In genomic region chr10:117106686-117107085, GRCm38 (mm10) we compare ENCODE assay signal across 14 mouse cellular contexts. TPM values are rescaled to one million over a fixed set of nuclear protein-coding genes. Genes with fewer than 3 reads are reported as not detected.
DNase-seq lines count a peak whose midpoint lies in the region; ATAC-seq lines count a peak whose summit lies in the region.
"Had no signal": no experiment of that assay in that cellular context is flagged by ENCODE, and none has a peak within 500 bp of the region (broad histone marks: within the 10 kb centered on the region; RNA-seq: fewer than 3 reads in every experiment).

No protein-coding gene starts in this region.

- intact Hi-C loops in heart, postnatal 36 days (cut with DNase I) = no loop called here

- no peak overlapping the region for H3K4me3 ChIP-seq in heart, embryonic 13.5 days
- H3K4me3 ChIP-seq in megakaryocyte, embryonic 14.5 days (replicated peaks) = peak overlapping the region; percentile 82
- no peak overlapping the region for H3K4me3 ChIP-seq in liver, embryonic 13.5 days (replicated peaks)
- H3K4me3 ChIP-seq: limb, embryonic 13.5 days; neural tube, embryonic 13.5 days had no signal

- WGBS in heart, embryonic 13.5 days = 3% methylated on average over 3 of the region's 3 CpGs
- 13% methylated on average over 3 of the region's 3 CpGs for WGBS in liver, embryonic 13.5 days (ENCODE audit: insufficient replicate concordance)

- H3K36me3 ChIP-seq in heart, embryonic 13.5 days = no peaks in the 10 kb centered on the region
- H3K36me3 ChIP-seq in megakaryocyte, embryonic 14.5 days (replicated peaks; ENCODE audit: low read length) = peaks cover 22% of the 10 kb centered on the region
- H3K36me3 ChIP-seq in liver, embryonic 13.5 days = peaks cover 4% of the 10 kb centered on the region; the same call in 1 of the 2 replicates
- H3K36me3 ChIP-seq: limb, embryonic 13.5 days; neural tube, embryonic 13.5 days had no signal

- peak overlapping the region; percentile 45; the same call in 1 of the 2 replicates for H3K4me2 ChIP-seq in heart, embryonic 13.5 days
- peak overlapping the region; percentile 53 for H3K4me2 ChIP-seq in liver, embryonic 13.5 days
- H3K4me2 ChIP-seq: limb, embryonic 13.5 days; neural tube, embryonic 13.5 days had no signal

- peak overlapping the region; percentile 84 for H3K27ac ChIP-seq in heart, embryonic 13.5 days (replicated peaks)
- peak overlapping the region; percentile 94 for H3K27ac ChIP-seq in liver, embryonic 13.5 days
- H3K27ac ChIP-seq: hindbrain, postnatal 0 days; limb, embryonic 13.5 days; neural tube, embryonic 13.5 days had no signal

- H3K9me3 ChIP-seq in heart, embryonic 13.5 days = no peaks in the 10 kb centered on the region
- no peaks in the 10 kb centered on the region for H3K9me3 ChIP-seq in megakaryocyte, embryonic 14.5 days
- H3K9me3 ChIP-seq in liver, embryonic 13.5 days (replicated peaks) = no peaks in the 10 kb centered on the region
- H3K9me3 ChIP-seq: limb, embryonic 13.5 days; neural tube, embryonic 13.5 days had no signal

- peaks cover 72% of the 10 kb centered on the region for H3K4me1 ChIP-seq in heart, embryonic 13.5 days
- H3K4me1 ChIP-seq in megakaryocyte, embryonic 14.5 days = peaks cover 93% of the 10 kb centered on the region
- peaks cover 93% of the 10 kb centered on the region for H3K4me1 ChIP-seq in liver, embryonic 13.5 days (replicated peaks)

- no peaks in the 10 kb centered on the region for H3K27me3 ChIP-seq in heart, embryonic 13.5 days (replicated peaks)
- H3K27me3 ChIP-seq in megakaryocyte, embryonic 14.5 days (replicated peaks) = no peaks in the 10 kb centered on the region
- H3K27me3 ChIP-seq in liver, embryonic 13.5 days = no peaks in the 10 kb centered on the region
- H3K27me3 ChIP-seq: limb, embryonic 13.5 days; neural tube, embryonic 13.5 days had no signal

- no peak for DNase-seq in heart, postnatal 36 days
- no peak for DNase-seq in liver, embryonic 13.5 days
- DNase-seq in thymus, postnatal 14 days = peak; percentile 46
- DNase-seq in c-Kit-positive CD71-positive TER-119-positive erythroid progenitor cells, embryonic 14.5 days (ENCODE audit: low spot score) = no peak
- DNase-seq: cerebellum, adult 11-12 months; gastrocnemius, postnatal 36 days; lung, postnatal 4 days; retina, postnatal 1 day had no signal

- no peak for ATAC-seq in heart, embryonic 13.5 days (ENCODE audit: extremely low read depth, insufficient number of reproducible peaks, low FRiP score, low TSS enrichment)
- no peak for ATAC-seq in megakaryocyte, adult 5-6 weeks (ENCODE audit: poor library complexity, severe bottlenecking)
- ATAC-seq in liver, embryonic 13.5 days (ENCODE audit: low read depth) = peak; percentile 51
- ATAC-seq: hindbrain, postnatal 0 days had no signal

- H3K9ac ChIP-seq in heart, embryonic 13.5 days = no peak overlapping the region
- H3K9ac ChIP-seq in liver, embryonic 13.5 days = peak overlapping the region; percentile 69
- H3K9ac ChIP-seq: limb, embryonic 13.5 days; neural tube, embryonic 13.5 days had no signal

RNA-seq across cellular contexts. Expression of gene Frs2, which starts 41.6 kb away (rescaled TPM):
- polyA plus RNA-seq in heart, embryonic 13.5 days (2015; fragmentation: Nextera tagmentation; extraction: Ambion mirVana) = 14.7 and 16.2 TPM in 2 replicates
- total RNA-seq in heart, postnatal 36 days (2021) = 10 to 100 TPM; 16.2 to 17.7 TPM
- polyA plus RNA-seq in megakaryocyte, embryonic 14.5 days (2012; ENCODE audit: insufficient read depth, low replicate concordance) = 0.75 and 1.5 TPM in 2 replicates
- total RNA-seq in megakaryocyte, adult 5-6 weeks (2015) = 22.9 and 25.0 TPM in 2 replicates
- 9.8 and 10.5 TPM in 2 replicates for total RNA-seq in megakaryocyte, adult 5-6 weeks (2017)
- polyA plus RNA-seq in liver, embryonic 13.5 days (2015; fragmentation: Nextera tagmentation; extraction: Ambion mirVana) = 8.1 and 11.7 TPM in 2 replicates

RNA-seq across cellular contexts. Expression of gene Cct2, which starts 43.1 kb away (rescaled TPM):
- 171 and 188 TPM in 2 replicates for polyA plus RNA-seq in heart, embryonic 13.5 days (2015; fragmentation: Nextera tagmentation; extraction: Ambion mirVana)
- total RNA-seq in heart, postnatal 36 days (2021) = 100 to 1,000 TPM; 132 to 137 TPM
- polyA plus RNA-seq in megakaryocyte, embryonic 14.5 days (2012; ENCODE audit: insufficient read depth, low replicate concordance) = 3.6 and 19.1 TPM in 2 replicates
- total RNA-seq in megakaryocyte, adult 5-6 weeks (2015) = 265 and 283 TPM in 2 replicates
- 250 and 266 TPM in 2 replicates for total RNA-seq in megakaryocyte, adult 5-6 weeks (2017)
- 220 and 240 TPM in 2 replicates for polyA plus RNA-seq in liver, embryonic 13.5 days (2015; fragmentation: Nextera tagmentation; extraction: Ambion mirVana)
